In genomic region chr11:118289562-118289961, GRCm38 (mm10) we compare ENCODE assay signal across 8 mouse cellular contexts. TPM values are rescaled to one million over a fixed set of nuclear protein-coding genes. Genes with fewer than 3 reads are reported as not detected.
DNase-seq lines count a peak whose midpoint lies in the region; ATAC-seq lines count a peak whose summit lies in the region.

No protein-coding gene starts in this region.

- peak; percentile 17 for DNase-seq in urinary bladder, postnatal 14 days (ENCODE audit: low spot score)
- DNase-seq in urinary bladder, postnatal 36 days (ENCODE audit: low spot score in 2 of 2), result no peak
- DNase-seq in gastrocnemius, postnatal 10 days, result no peak
- DNase-seq in gastrocnemius, adult 8-10 months (ENCODE audit: low spot score in 2 of 2), result no peak

- H3K4me1 ChIP-seq in erythroblast, embryonic 14.5 days (ENCODE audit: control insufficient read depth), result peaks cover 27% of the 10 kb centered on the region
- H3K4me1 ChIP-seq in limb, embryonic 15.5 days, result peaks cover 14% of the 10 kb centered on the region

- peak overlapping the region; percentile 84 for H3K4me3 ChIP-seq in erythroblast, embryonic 14.5 days (replicated peaks)
- peak overlapping the region; percentile 92 for H3K4me3 ChIP-seq in limb, embryonic 15.5 days

- peak overlapping the region; percentile 89 for H3K27ac ChIP-seq in limb, embryonic 15.5 days

- ATAC-seq in erythroblast, adult 5-6 weeks (replicated peaks; ENCODE audit: low FRiP score, poor library complexity, severe bottlenecking), result no peak
- ATAC-seq in limb, embryonic 15.5 days (ENCODE audit: insufficient number of reproducible peaks, low FRiP score, low TSS enrichment, low read depth), result no peak
- no peak for ATAC-seq in granulocyte monocyte progenitor cell, adult 5-6 weeks (replicated peaks; ENCODE audit: poor library complexity, severe bottlenecking)

- WGBS in limb, embryonic 15.5 days, result 0% methylated on average over 22 of the region's 22 CpGs

- peak overlapping the region; percentile 79 for H3K4me2 ChIP-seq in limb, embryonic 15.5 days

- no peaks in the 10 kb centered on the region for H3K9me3 ChIP-seq in erythroblast, embryonic 14.5 days (ENCODE audit: control insufficient read depth, low read length)
- H3K9me3 ChIP-seq in limb, embryonic 15.5 days, result no peaks in the 10 kb centered on the region

- H3K36me3 ChIP-seq in erythroblast, embryonic 14.5 days (ENCODE audit: control insufficient read depth), result peaks cover 32% of the 10 kb centered on the region
- peaks cover 31% of the 10 kb centered on the region for H3K36me3 ChIP-seq in limb, embryonic 15.5 days

- H3K9ac ChIP-seq in limb, embryonic 15.5 days, result peak overlapping the region; percentile 93

- H3K27me3 ChIP-seq in erythroblast, embryonic 14.5 days (ENCODE audit: control insufficient read depth), result peaks cover 19% of the 10 kb centered on the region
- H3K27me3 ChIP-seq in limb, embryonic 15.5 days, result no peaks in the 10 kb centered on the region

RNA-seq across cellular contexts. Expression of gene Usp36, which starts 0.5 kb away (rescaled TPM):
- 0.37 and 0.53 TPM in 2 replicates for polyA plus RNA-seq in erythroblast, embryonic 14.5 days (2012)
- 2.1 and 4.6 TPM in 2 replicates for total RNA-seq in erythroblast, adult 5-6 weeks (2015; ENCODE audit: low replicate concordance)
- total RNA-seq in erythroblast, adult 5-6 weeks (2017; ENCODE audit: low replicate concordance), result 1.3 and 2.7 TPM in 2 replicates
- 21.0 and 21.3 TPM in 2 replicates for polyA plus RNA-seq in limb, embryonic 15.5 days (2015; fragmentation: Nextera tagmentation; extraction: Ambion mirVana)
- 27.6 and 28.6 TPM in 2 replicates for total RNA-seq in granulocyte monocyte progenitor cell, adult 5-6 weeks (2014; fragmentation: Nextera tagmentation)
- 9.3 and 12.5 TPM in 2 replicates for total RNA-seq in granulocyte monocyte progenitor cell, adult 5-6 weeks (2017)
- 10 to 100 TPM in 1 of 2 experiments, 1 to 10 TPM in 1; 9.7 to 14.1 TPM for total RNA-seq in gastrocnemius, postnatal 10 days (2021)
- total RNA-seq in gastrocnemius, adult 8-10 months (2022), result 10 to 100 TPM; 13.1 to 16.7 (median 14.8) TPM

RNA-seq across cellular contexts. Expression of gene Cyth1, which starts 41.2 kb away (rescaled TPM):
- polyA plus RNA-seq in erythroblast, embryonic 14.5 days (2012), result 0.07 and 0.14 TPM in 2 replicates
- total RNA-seq in erythroblast, adult 5-6 weeks (2015; ENCODE audit: low replicate concordance), result 2.7 and 6.0 TPM in 2 replicates
- 3.6 and 14.4 TPM in 2 replicates for total RNA-seq in erythroblast, adult 5-6 weeks (2017; ENCODE audit: low replicate concordance)
- polyA plus RNA-seq in limb, embryonic 15.5 days (2015; fragmentation: Nextera tagmentation; extraction: Ambion mirVana), result 16.1 and 16.2 TPM in 2 replicates
- 24.9 and 27.7 TPM in 2 replicates for total RNA-seq in granulocyte monocyte progenitor cell, adult 5-6 weeks (2014; fragmentation: Nextera tagmentation)
- 38.6 and 43.6 TPM in 2 replicates for total RNA-seq in granulocyte monocyte progenitor cell, adult 5-6 weeks (2017)
- 10 to 100 TPM; 26.4 to 30.7 TPM for total RNA-seq in gastrocnemius, postnatal 10 days (2021)
- total RNA-seq in gastrocnemius, adult 8-10 months (2022), result 10 to 100 TPM; 26.6 to 38.4 (median 30.2) TPM

RNA-seq across cellular contexts. Expression of gene Cep295nl, which starts 52.7 kb away (rescaled TPM):
- polyA plus RNA-seq in erythroblast, embryonic 14.5 days (2012), result not detected in 2 replicates
- 1.0 TPM in 1 of 2 replicates, not detected in the other for total RNA-seq in erythroblast, adult 5-6 weeks (2015; ENCODE audit: low replicate concordance)
- total RNA-seq in erythroblast, adult 5-6 weeks (2017; ENCODE audit: low replicate concordance), result not detected in 2 replicates
- 1.2 and 1.5 TPM in 2 replicates for polyA plus RNA-seq in limb, embryonic 15.5 days (2015; fragmentation: Nextera tagmentation; extraction: Ambion mirVana)
- total RNA-seq in granulocyte monocyte progenitor cell, adult 5-6 weeks (2014; fragmentation: Nextera tagmentation), result not detected in 2 replicates
- not detected in 2 replicates for total RNA-seq in granulocyte monocyte progenitor cell, adult 5-6 weeks (2017)
- total RNA-seq in gastrocnemius, postnatal 10 days (2021), result 1 to 10 TPM; 1.2 to 2.7 TPM
- 1 to 10 TPM in 1 of 4 experiments, under 1 TPM in 3; 0.41 to 1.0 (median 0.94) TPM for total RNA-seq in gastrocnemius, adult 8-10 months (2022)
